Mouse (Mus musculus): ENCODE measurements around the gene Otud7b.

- TF ChIP-seq CTCF (IDR thresholded peaks at IDR 0.05; ENCODE audit: extremely low read depth, insufficient read depth, low read length) (no peak), POLR2A (IDR thresholded peaks at IDR 0.05; ENCODE audit: extremely low read depth, insufficient read depth, low read length) (no peak)
These were observed 6.2 kb upstream of the Otud7b start for GRCm38 (mm10) chr3:96098168-96098567.
